Mouse (Mus musculus): ENCODE measurements around the gene Cux1. TPM values are rescaled to one million over a fixed set of nuclear protein-coding genes. Genes with fewer than 3 reads are reported as not detected.

Cux1 gene
- polyA plus RNA-seq, 1 experiment from 2014 or later: 163 TPM

DNA sequence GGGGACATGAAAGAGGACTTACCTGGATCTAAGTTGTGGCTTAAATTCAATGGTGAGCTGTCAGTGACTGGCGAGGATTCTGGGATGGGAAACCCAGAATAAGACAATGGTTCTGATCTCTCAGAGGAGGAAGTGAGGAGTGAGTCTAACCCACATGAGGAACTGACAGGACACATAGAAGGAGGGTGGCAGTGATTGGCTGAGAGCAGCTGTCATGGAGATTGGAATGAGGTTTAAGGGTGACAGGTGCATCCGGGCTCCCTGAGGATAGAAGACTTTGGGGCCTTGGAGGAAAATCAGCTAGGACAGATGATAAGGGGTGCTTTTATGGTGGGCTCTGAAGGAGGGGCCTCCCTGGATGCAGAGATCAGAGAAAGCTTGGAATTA is 320.8 kb downstream of the Cux1 start, which contains the start of gene Sh2b2:
Gene Sh2b2 (minus strand): TSS at position 105 of the 387 bp plus-strand sequence.
- peak within 1 kb of the TSS; percentile 72 for H3K4me3 ChIP-seq (ENCODE audit: low read depth, low read length)
- no peak within 1 kb of the TSS for H3K27ac ChIP-seq (ENCODE audit: low read depth, low read length)
- H3K4me2 ChIP-seq (ENCODE audit: low read depth, low read length, severe bottlenecking): peak within 1 kb of the TSS; percentile 88
- 0 out of 2 replicates have a peak, but pooled peaks cover 8% of the 10 kb centered on the region for H3K4me1 ChIP-seq (replicated peaks; ENCODE audit: control insufficient read depth, insufficient read depth, low read length)
- DNase-seq (ENCODE audit: low spot score): no peak
- H3K9ac ChIP-seq (ENCODE audit: low read length): peak within 1 kb of the TSS; percentile 77; the same call in 1 of the 2 replicates
- H3K36me3 ChIP-seq (ENCODE audit: control insufficient read depth, insufficient read depth, low read length): no peaks in the 10 kb centered on the region
- ATAC-seq (replicated peaks; ENCODE audit: low FRiP score): no peak
- H3K27me3 ChIP-seq (ENCODE audit: control insufficient read depth, insufficient read depth, low read length): no peaks in the 10 kb centered on the region
- WGBS: 83% methylated on average over 2 of the region's 2 CpGs
- no peaks in the 10 kb centered on the region for H3K9me3 ChIP-seq (ENCODE audit: control insufficient read depth, low read length)

DNA sequence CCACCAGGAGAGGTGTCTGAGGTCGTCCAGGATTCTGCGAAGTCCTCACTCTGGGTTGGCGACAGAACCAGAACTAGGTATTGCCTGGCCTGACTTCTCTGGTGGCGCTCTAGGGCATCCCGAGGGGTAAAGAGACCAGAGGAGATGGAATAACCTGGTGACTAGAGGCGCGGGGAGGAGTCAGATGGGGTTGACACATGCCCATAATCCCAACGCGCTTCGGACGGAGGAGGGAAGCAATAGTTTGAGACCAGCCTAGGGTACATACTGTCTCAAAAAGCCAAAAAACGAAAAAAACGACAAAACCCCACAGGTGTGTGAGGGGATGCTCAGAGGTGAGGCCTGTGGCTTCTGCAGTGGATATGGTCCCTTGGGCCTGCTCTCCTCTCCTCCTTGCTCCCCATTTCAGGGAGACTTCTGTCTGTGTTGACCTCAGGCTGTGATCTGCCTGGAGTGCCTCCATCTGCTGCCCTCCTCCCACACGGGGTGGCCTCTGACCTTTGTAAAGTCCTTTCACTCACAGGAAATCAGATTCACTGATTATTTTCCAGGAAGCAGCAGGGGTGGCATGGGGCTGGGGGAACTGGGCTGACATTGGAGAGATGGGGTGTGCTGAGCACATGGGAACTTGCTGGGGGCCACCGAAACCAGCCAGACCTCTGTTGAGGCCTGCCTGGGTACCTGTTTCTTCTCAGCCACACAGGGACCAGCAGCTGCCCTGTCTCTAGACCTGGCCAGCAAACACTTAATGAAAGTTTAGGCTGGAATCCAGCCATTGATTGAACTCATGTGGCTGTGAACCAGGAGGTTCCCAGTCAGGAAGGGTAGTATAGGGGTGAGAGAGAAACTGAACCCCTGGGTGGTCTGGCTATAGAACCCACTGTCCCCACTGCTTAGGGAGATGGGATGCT is 321.5 kb downstream of the Cux1 start:
- Histone ChIP-seq H3K4me3 (ENCODE audit: low read depth, low read length) (peak overlapping the region; percentile 72), H3K9me3 (ENCODE audit: control insufficient read depth, low read length) (no peaks in the 10 kb centered on the region), H3K27ac (ENCODE audit: low read depth, low read length) (no peak overlapping the region), H3K4me1 (replicated peaks; ENCODE audit: control insufficient read depth, insufficient read depth, low read length) (0 out of 2 replicates have a peak, but pooled peaks cover 8% of the 10 kb centered on the region), H3K36me3 (ENCODE audit: control insufficient read depth, insufficient read depth, low read length) (no peaks in the 10 kb centered on the region), H3K4me2 (ENCODE audit: low read depth, low read length, severe bottlenecking) (peak overlapping the region; percentile 88), H3K9ac (ENCODE audit: low read length) (peak overlapping the region; percentile 77; the same call in 1 of the 2 replicates), H3K27me3 (ENCODE audit: control insufficient read depth, insufficient read depth, low read length) (no peaks in the 10 kb centered on the region)
- ATAC-seq (replicated peaks; ENCODE audit: low FRiP score) (no peak), DNase-seq (ENCODE audit: low spot score) (no peak)
- 11% methylated on average over 15 of the region's 15 CpGs for WGBS

DNA sequence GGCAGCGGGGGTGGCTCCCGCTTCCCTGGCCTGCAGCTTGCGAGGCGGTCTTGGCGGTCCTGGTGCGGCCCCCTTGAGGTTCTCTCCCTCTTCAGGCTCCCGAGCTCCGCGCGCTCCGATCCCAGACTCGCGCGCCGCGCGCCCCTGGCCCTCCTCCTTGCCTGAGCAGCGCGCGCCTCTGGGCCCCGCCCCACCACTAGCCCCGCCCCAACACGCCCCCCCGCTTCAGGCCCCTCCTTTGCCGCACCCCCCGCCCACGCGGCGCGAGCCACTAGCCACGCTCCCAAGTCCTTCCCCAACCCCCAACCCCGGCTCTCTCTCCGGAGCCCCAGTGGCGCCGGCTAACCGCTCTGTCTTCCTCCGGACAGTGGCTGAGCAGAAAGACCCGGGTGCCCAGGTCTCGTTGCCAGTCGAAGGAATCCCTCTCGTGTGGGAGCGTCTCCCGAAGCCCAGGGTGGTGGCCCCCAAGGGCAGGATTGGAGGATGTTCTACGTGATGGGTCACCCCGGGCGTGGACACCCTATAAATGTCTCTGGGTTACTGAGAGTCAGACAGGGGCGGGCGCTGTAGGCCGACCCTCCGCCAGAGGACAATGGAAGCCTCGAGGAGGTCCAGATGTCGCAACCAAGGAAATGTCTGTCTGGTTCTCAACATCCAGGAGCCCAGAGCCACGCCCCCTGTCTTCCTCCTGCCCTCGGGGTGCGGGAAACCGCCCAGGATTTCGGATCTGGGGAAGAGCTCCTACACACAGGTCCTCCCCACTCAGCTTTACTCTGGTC is 322.3 kb downstream of the Cux1 start:
- ATAC-seq (replicated peaks; ENCODE audit: low FRiP score): peak; percentile 70
- H3K4me1 ChIP-seq (replicated peaks; ENCODE audit: control insufficient read depth, insufficient read depth, low read length): 0 out of 2 replicates have a peak, but pooled peaks cover 8% of the 10 kb centered on the region

DNA sequence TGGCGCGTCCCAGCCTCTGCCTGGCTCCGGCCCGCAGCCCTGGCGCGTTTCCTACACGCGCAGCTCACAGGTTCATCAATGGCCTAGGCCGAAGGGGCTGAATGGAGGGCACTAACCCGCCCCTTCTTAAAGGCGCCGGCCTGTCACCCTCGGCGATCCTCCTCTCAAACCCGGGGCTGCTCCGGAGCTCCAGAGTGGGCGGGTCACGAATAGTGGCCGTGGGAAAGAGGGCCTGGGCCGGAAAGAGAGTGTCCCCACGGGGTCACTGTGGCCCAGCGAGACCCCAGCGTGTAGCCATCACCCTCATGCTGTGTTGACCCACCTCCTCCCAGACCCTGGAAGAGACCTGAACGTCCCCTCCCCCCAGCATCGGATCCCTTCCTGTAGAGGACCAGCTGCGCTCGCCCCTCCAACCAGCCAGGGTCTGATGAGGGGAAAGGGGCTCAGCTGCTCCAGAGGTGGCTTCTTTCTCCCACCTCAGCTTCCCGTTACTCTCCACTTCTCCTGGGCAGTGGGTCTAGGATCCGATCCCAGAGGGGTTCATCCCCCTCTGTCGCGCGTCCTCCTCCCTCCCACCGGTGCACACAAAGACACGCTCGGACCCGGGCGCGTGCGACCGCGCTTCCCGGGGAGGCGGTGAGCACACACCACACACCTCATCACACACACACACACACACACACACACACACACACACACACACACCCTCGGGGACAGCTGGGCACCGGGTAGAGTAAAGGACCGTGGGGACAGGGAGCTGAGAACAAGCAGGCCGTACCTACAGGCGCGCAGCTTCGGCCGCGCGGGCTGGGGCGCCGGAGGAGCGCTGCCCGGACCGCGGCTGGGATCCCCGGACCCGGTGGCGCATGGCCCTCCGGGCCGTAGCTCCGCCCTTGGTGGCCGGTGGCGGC is 323.2 kb downstream of the Cux1 start:
- Histone ChIP-seq H3K9me3 (ENCODE audit: control insufficient read depth, low read length) (no peaks in the 10 kb centered on the region), H3K4me1 (replicated peaks; ENCODE audit: control insufficient read depth, insufficient read depth, low read length) (0 out of 2 replicates have a peak, but pooled peaks cover 8% of the 10 kb centered on the region), H3K27me3 (ENCODE audit: control insufficient read depth, insufficient read depth, low read length) (no peaks in the 10 kb centered on the region), H3K27ac (ENCODE audit: low read depth, low read length) (peak overlapping the region; percentile 53; the same call in 1 of the 2 replicates), H3K9ac (ENCODE audit: low read length) (peak overlapping the region; percentile 77), H3K4me2 (ENCODE audit: low read depth, low read length, severe bottlenecking) (peak overlapping the region; percentile 88), H3K36me3 (ENCODE audit: control insufficient read depth, insufficient read depth, low read length) (no peaks in the 10 kb centered on the region), H3K4me3 (ENCODE audit: low read depth, low read length) (peak overlapping the region; percentile 72)
- DNase-seq (ENCODE audit: low spot score): peak; percentile 76
- peak; percentile 58 for ATAC-seq (replicated peaks; ENCODE audit: low FRiP score)
- under 1% methylated on average over 66 of the region's 67 CpGs for WGBS

More for the DNA sequence above, 322.3 kb downstream of the Cux1 start:
- peak overlapping the region; percentile 77 for H3K9ac ChIP-seq (ENCODE audit: low read length)
- DNase-seq (ENCODE audit: low spot score): peak; percentile 93
- H3K9me3 ChIP-seq (ENCODE audit: control insufficient read depth, low read length): no peaks in the 10 kb centered on the region
- H3K27ac ChIP-seq (ENCODE audit: low read depth, low read length): peak overlapping the region; percentile 53
- H3K27me3 ChIP-seq (ENCODE audit: control insufficient read depth, insufficient read depth, low read length): no peaks in the 10 kb centered on the region
- peak overlapping the region; percentile 72 for H3K4me3 ChIP-seq (ENCODE audit: low read depth, low read length)
- under 1% methylated on average over 44 of the region's 57 CpGs for WGBS
- no peaks in the 10 kb centered on the region for H3K36me3 ChIP-seq (ENCODE audit: control insufficient read depth, insufficient read depth, low read length)
- peak overlapping the region; percentile 88 for H3K4me2 ChIP-seq (ENCODE audit: low read depth, low read length, severe bottlenecking)

DNA sequence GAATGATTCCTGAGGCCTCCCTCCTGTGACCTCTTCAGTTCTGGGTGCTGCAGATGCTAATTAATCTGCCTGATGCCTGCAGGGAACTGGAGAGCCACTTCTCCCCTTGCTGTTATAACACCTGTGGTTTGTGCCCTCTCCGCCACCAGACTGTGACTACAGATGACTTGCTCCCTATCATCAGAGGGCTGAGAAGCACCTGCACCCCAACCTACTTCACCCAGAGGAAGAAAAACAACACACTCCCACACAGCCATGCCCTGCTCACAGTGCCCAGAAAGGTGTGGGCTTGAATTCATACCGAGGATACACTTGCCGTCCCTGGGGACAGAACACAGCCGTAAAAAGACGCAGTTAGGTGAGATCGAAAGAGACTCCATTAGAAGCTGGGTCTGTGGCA is 326.1 kb downstream of the Cux1 start:
- Histone ChIP-seq H3K9ac (ENCODE audit: low read length) (no peak overlapping the region), H3K27ac (ENCODE audit: low read depth, low read length) (no peak overlapping the region), H3K27me3 (ENCODE audit: control insufficient read depth, insufficient read depth, low read length) (no peaks in the 10 kb centered on the region), H3K4me1 (replicated peaks; ENCODE audit: control insufficient read depth, insufficient read depth, low read length) (peaks cover 15% of the 10 kb centered on the region; the same call in 1 of the 2 replicates), H3K36me3 (ENCODE audit: control insufficient read depth, insufficient read depth, low read length) (no peaks in the 10 kb centered on the region), H3K4me3 (ENCODE audit: low read depth, low read length) (no peak overlapping the region), H3K4me2 (ENCODE audit: low read depth, low read length, severe bottlenecking) (no peak overlapping the region), H3K9me3 (ENCODE audit: control insufficient read depth, low read length) (no peaks in the 10 kb centered on the region)
- ATAC-seq (replicated peaks; ENCODE audit: low FRiP score): no peak
- DNase-seq (ENCODE audit: low spot score): no peak
- 83% methylated on average over 6 of the region's 6 CpGs for WGBS

DNA sequence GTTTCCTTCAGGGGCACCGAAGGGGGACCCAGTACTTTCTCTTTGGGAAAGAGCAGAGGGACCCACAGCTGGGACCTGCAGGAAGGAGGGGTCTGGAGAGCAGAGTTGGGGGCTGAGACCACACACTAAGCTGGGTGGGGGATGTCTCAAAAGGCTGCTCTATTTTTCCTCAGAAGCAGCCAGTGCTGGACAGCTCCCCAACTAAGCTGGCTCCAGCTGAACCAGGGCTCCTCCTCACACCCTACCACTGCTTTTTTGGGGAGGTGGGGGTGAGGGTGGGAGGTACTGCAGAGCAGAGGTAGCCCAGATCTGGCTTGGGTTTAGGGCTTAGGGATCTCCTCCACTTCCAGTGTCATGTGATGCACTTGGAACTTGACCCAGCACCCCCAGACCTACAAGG is 326.9 kb downstream of the Cux1 start:
- Histone ChIP-seq H3K27ac (ENCODE audit: low read depth, low read length) (no peak overlapping the region), H3K9ac (ENCODE audit: low read length) (no peak overlapping the region), H3K4me1 (replicated peaks; ENCODE audit: control insufficient read depth, insufficient read depth, low read length) (peaks cover 15% of the 10 kb centered on the region; the same call in 1 of the 2 replicates), H3K36me3 (ENCODE audit: control insufficient read depth, insufficient read depth, low read length) (no peaks in the 10 kb centered on the region), H3K4me2 (ENCODE audit: low read depth, low read length, severe bottlenecking) (no peak overlapping the region), H3K27me3 (ENCODE audit: control insufficient read depth, insufficient read depth, low read length) (no peaks in the 10 kb centered on the region), H3K4me3 (ENCODE audit: low read depth, low read length) (no peak overlapping the region), H3K9me3 (ENCODE audit: control insufficient read depth, low read length) (no peaks in the 10 kb centered on the region)
- no peak for DNase-seq (ENCODE audit: low spot score)
- no peak for ATAC-seq (replicated peaks; ENCODE audit: low FRiP score)
- 59% methylated on average over 1 of the region's 1 CpGs for WGBS

DNA sequence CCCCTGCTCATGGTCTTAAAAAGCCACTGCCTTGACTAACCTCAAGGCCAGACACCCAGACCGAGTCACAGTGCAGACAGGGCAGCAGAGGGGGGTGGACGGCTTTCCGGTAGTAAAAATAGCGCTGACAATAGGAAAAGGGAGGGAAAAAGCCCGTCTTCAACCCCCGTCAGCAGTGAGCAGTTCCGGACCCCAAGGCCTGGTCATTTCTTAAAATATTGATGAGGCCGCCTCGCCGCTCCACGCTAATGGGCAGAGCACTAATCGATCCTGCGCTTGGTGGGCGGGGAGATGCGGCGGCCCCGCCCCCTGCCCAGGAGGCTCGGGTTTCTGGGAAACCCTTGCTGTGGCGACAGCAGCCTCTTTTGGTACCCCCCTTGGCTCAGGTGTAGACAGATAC is 329.7 kb downstream of the Cux1 start:
- Histone ChIP-seq H3K27ac (ENCODE audit: low read depth, low read length) (no peak overlapping the region), H3K9ac (ENCODE audit: low read length) (peak overlapping the region; percentile 41; the same call in 1 of the 2 replicates), H3K4me1 (replicated peaks; ENCODE audit: control insufficient read depth, insufficient read depth, low read length) (peaks cover 9% of the 10 kb centered on the region; the same call in 1 of the 2 replicates), H3K27me3 (ENCODE audit: control insufficient read depth, insufficient read depth, low read length) (no peaks in the 10 kb centered on the region), H3K9me3 (ENCODE audit: control insufficient read depth, low read length) (no peaks in the 10 kb centered on the region), H3K4me3 (ENCODE audit: low read depth, low read length) (peak overlapping the region; percentile 22), H3K36me3 (ENCODE audit: control insufficient read depth, insufficient read depth, low read length) (no peaks in the 10 kb centered on the region), H3K4me2 (ENCODE audit: low read depth, low read length, severe bottlenecking) (peak overlapping the region; percentile 59)
- 5% methylated on average over 19 of the region's 19 CpGs for WGBS
- ATAC-seq (replicated peaks; ENCODE audit: low FRiP score) (no peak), DNase-seq (ENCODE audit: low spot score) (no peak)

Measured in forebrain, embryonic 11.5 days (tissue).